Mouse (Mus musculus): ENCODE results near the gene Gal3st2b.
"Not testable (repeated sequence)": the region's sequence is repeated elsewhere in the genome, so short reads cannot be mapped to it uniquely, and the experiment has no call there.

GRCm38 (mm10) chr1:93874405-93874804 is 43.7 kb upstream of the Gal3st2b start:
- not testable (repeated sequence) for TF ChIP-seq POLR2A (IDR thresholded peaks at IDR 0.05; ENCODE audit: extremely low read depth, insufficient read depth, low read length); CTCF (IDR thresholded peaks at IDR 0.05; ENCODE audit: low read depth, low read length)

Data from liver, adult 2 months (tissue).